Mouse (Mus musculus): ENCODE data around the gene Mroh3.

DNA sequence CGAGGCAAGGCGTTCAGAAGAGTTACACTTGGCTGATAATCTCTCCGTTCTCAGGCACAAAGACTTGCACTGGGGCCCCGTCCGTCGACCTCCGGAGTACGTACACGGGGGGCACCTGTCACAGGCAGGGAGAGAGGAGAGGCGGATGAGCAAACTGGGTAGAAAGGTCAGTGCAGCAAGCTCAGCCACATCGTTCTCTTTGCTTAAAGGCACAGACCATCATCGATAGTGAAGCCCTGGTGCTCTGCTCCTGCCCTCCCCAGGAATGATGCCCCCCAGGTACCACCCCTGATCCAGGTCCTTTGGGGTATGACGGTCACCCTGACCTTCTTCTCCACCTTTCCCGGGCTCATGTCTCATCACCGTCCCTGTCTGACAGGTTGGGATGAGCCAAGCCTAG is 1.7 kb upstream of the Mroh3 start:
- TF ChIP-seq CTCF (IDR thresholded peaks at IDR 0.05; ENCODE audit: low read depth) (no peak), EP300 (optimal IDR thresholded peaks at IDR 0.05) (no peak)

Measured in stomach, postnatal 0 days (tissue).